Mouse (Mus musculus) kidney, adult 2 months (tissue): Measurements from ENCODE around the gene Txnrd2.

ENCODE experiments used
- CTCF ChIP-seq: fragments of 200-500 bp; conservative IDR thresholded peaks from 2 replicates; pipeline ENCODE4 v1.5.1; 2011; ENCODE audit warnings: low read depth, mild to moderate bottlenecking, control low read depth, low read length, moderate library complexity, mixed read lengths; ENCODE audit not compliant: insufficient read depth, insufficient read length
- POLR2A ChIP-seq: fragments of 200-500 bp; IDR thresholded peaks from one replicate; pipeline ENCODE4 v1.6.1; 2011; ENCODE audit warnings: low read depth, low read length, control low read depth

DNA sequence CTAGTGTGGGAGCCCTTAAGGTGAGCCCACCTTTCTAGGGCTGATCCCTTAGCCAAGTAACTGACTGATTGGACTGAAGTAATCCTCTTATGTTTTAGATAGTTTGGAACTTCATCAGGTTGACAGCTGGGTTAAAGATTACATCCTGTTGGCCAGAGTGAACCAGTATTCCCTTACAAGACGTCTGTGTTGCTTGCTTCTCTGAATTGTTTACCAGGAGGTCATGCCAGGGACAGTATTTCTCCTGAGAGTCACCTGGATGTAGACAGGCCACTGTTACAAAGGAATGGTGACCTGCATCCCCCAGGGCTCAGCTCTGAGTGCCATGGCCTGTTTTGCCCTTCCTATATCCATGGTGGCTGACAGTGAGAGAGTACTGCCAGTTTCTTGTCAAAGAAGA, 47.7 kb upstream of the Txnrd2 start:
- TF ChIP-seq CTCF (no peak), POLR2A (no peak)
